Mouse (Mus musculus): ENCODE measurements around the gene Gm45521. TPM values are rescaled to one million over a fixed set of nuclear protein-coding genes. Genes with fewer than 3 reads are reported as not detected.

Gm45521 gene
- total RNA-seq, 1 experiment, result 1.0 TPM

- peaks cover 60% of the 10 kb centered on the region for H3K36me3 ChIP-seq (ENCODE audit: control insufficient read depth, insufficient read depth, low read length, poor library complexity, severe bottlenecking)
- in situ Hi-C loops (cut with MboI; ENCODE audit: low sequenced_read_pairs in 2 of 2, unreplicated experiment in 2 of 2), result no loop called here
- H3K9ac ChIP-seq (ENCODE audit: insufficient read depth, low read depth, low read length, poor library complexity, severe bottlenecking), result no peak overlapping the region
- H3K4me1 ChIP-seq (ENCODE audit: control insufficient read depth in 2 of 2, insufficient read depth in 2 of 2, low read length in 2 of 2, poor library complexity in 1 of 2), result no peaks in the 10 kb centered on the region; a peak in 1 of 4 replicates
- H3K4me3 ChIP-seq (ENCODE audit: insufficient read depth in 1 of 2, low read depth in 1 of 2, low read length in 2 of 2, poor library complexity in 1 of 2, severe bottlenecking in 1 of 2), result no peak overlapping the region
- DNase-seq (ENCODE audit: low read depth, low spot score), result no peak
- no peaks in the 10 kb centered on the region for H3K9me3 ChIP-seq (ENCODE audit: control insufficient read depth, insufficient read depth, low read depth, low read length)
- H3K27ac ChIP-seq (ENCODE audit: insufficient read depth, low read depth, low read length, poor library complexity, severe bottlenecking), result no peak overlapping the region
- no peak for TF ChIP-seq ZNF384 (IDR thresholded peaks at IDR 0.05; ENCODE audit: low read depth, low read length)
- no peak for TF ChIP-seq MAFK (IDR thresholded peaks at IDR 0.05; ENCODE audit: insufficient read depth, low read depth, low read length)
- no peak for TF ChIP-seq ZC3H11A (IDR thresholded peaks at IDR 0.05; ENCODE audit: borderline replicate concordance, low read depth, low read length)
- TF ChIP-seq CHD2 (IDR thresholded peaks at IDR 0.05; ENCODE audit: low read depth, low read length), result no peak
- TF ChIP-seq HCFC1 (IDR thresholded peaks at IDR 0.05; ENCODE audit: borderline replicate concordance, insufficient read depth, low read length), result no peak
Observed at GRCm38 (mm10) chr14:7918150-7918991, 38.7 kb upstream of the Gm45521 start.

DNA sequence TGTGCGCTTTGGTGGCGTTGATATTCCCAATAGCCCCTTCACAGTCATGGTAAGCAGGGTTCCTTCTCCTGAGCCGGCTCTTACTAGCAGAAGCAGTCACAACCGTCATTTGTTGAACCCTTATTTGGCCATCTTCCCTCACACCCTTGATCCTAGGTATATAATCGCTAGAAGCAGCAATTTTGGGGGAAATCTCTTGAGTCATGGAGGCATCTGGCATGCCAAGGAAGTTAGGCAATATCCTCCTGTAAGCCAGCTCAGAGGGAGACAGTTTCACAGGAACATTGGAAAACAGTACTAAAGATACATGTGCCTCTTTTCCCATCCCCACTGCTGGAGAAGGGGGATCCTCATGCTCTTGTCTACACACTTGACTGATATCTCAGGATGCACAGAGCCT is 37.8 kb upstream of the Gm45521 start:
- no peaks in the 10 kb centered on the region; a peak in 1 of 4 replicates for H3K4me1 ChIP-seq (ENCODE audit: control insufficient read depth in 2 of 2, insufficient read depth in 2 of 2, low read length in 2 of 2, poor library complexity in 1 of 2)
- no peak for TF ChIP-seq MAFK (IDR thresholded peaks at IDR 0.05; ENCODE audit: insufficient read depth, low read depth, low read length)
- TF ChIP-seq ZNF384 (IDR thresholded peaks at IDR 0.05; ENCODE audit: low read depth, low read length), result no peak
- no peak for TF ChIP-seq HCFC1 (IDR thresholded peaks at IDR 0.05; ENCODE audit: borderline replicate concordance, insufficient read depth, low read length)
- no peak for TF ChIP-seq ZC3H11A (IDR thresholded peaks at IDR 0.05; ENCODE audit: borderline replicate concordance, low read depth, low read length)
- TF ChIP-seq CHD2 (IDR thresholded peaks at IDR 0.05; ENCODE audit: low read depth, low read length), result no peak
- no peak overlapping the region for H3K4me3 ChIP-seq (ENCODE audit: insufficient read depth in 1 of 2, low read depth in 1 of 2, low read length in 2 of 2, poor library complexity in 1 of 2, severe bottlenecking in 1 of 2)
- no peaks in the 10 kb centered on the region for H3K9me3 ChIP-seq (ENCODE audit: control insufficient read depth, insufficient read depth, low read depth, low read length)
- no peak overlapping the region for H3K9ac ChIP-seq (ENCODE audit: insufficient read depth, low read depth, low read length, poor library complexity, severe bottlenecking)
- H3K36me3 ChIP-seq (ENCODE audit: control insufficient read depth, insufficient read depth, low read length, poor library complexity, severe bottlenecking), result peaks cover 63% of the 10 kb centered on the region
- no peak overlapping the region for H3K27ac ChIP-seq (ENCODE audit: insufficient read depth, low read depth, low read length, poor library complexity, severe bottlenecking)
- in situ Hi-C loops (cut with MboI; ENCODE audit: low sequenced_read_pairs in 2 of 2, unreplicated experiment in 2 of 2), result no loop called here
- DNase-seq (ENCODE audit: low read depth, low spot score), result no peak

GRCm38 (mm10) chr14:7919921-7920320 is 37.2 kb upstream of the Gm45521 start:
- H3K36me3 ChIP-seq (ENCODE audit: control insufficient read depth, insufficient read depth, low read length, poor library complexity, severe bottlenecking), result peaks cover 61% of the 10 kb centered on the region
- in situ Hi-C loops (cut with MboI; ENCODE audit: low sequenced_read_pairs in 2 of 2, unreplicated experiment in 2 of 2), result no loop called here

GRCm38 (mm10) chr14:7921459-7921858 is 35.6 kb upstream of the Gm45521 start:
- DNase-seq (ENCODE audit: low read depth, low spot score), result no peak
- H3K9me3 ChIP-seq (ENCODE audit: control insufficient read depth, insufficient read depth, low read depth, low read length), result no peaks in the 10 kb centered on the region
- H3K36me3 ChIP-seq (ENCODE audit: control insufficient read depth, insufficient read depth, low read length, poor library complexity, severe bottlenecking), result peaks cover 56% of the 10 kb centered on the region
- no peak overlapping the region for H3K27ac ChIP-seq (ENCODE audit: insufficient read depth, low read depth, low read length, poor library complexity, severe bottlenecking)
- in situ Hi-C loops (cut with MboI; ENCODE audit: low sequenced_read_pairs in 2 of 2, unreplicated experiment in 2 of 2), result no loop called here
- H3K9ac ChIP-seq (ENCODE audit: insufficient read depth, low read depth, low read length, poor library complexity, severe bottlenecking), result no peak overlapping the region
- H3K4me1 ChIP-seq (ENCODE audit: control insufficient read depth in 2 of 2, insufficient read depth in 2 of 2, low read length in 2 of 2, poor library complexity in 1 of 2), result no peaks in the 10 kb centered on the region
- no peak for TF ChIP-seq CHD2 (IDR thresholded peaks at IDR 0.05; ENCODE audit: low read depth, low read length)
- no peak for TF ChIP-seq ZC3H11A (IDR thresholded peaks at IDR 0.05; ENCODE audit: borderline replicate concordance, low read depth, low read length)
- H3K4me3 ChIP-seq (ENCODE audit: insufficient read depth in 1 of 2, low read depth in 1 of 2, low read length in 2 of 2, poor library complexity in 1 of 2, severe bottlenecking in 1 of 2), result no peak overlapping the region

More at GRCm38 (mm10) chr14:7919921-7920320, 37.2 kb upstream of the Gm45521 start:
- Histone ChIP-seq H3K4me1 (ENCODE audit: control insufficient read depth in 2 of 2, insufficient read depth in 2 of 2, low read length in 2 of 2, poor library complexity in 1 of 2) (no peaks in the 10 kb centered on the region), H3K9me3 (ENCODE audit: control insufficient read depth, insufficient read depth, low read depth, low read length) (no peaks in the 10 kb centered on the region), H3K27ac (ENCODE audit: insufficient read depth, low read depth, low read length, poor library complexity, severe bottlenecking) (no peak overlapping the region), H3K9ac (ENCODE audit: insufficient read depth, low read depth, low read length, poor library complexity, severe bottlenecking) (no peak overlapping the region), H3K4me3 (ENCODE audit: insufficient read depth in 1 of 2, low read depth in 1 of 2, low read length in 2 of 2, poor library complexity in 1 of 2, severe bottlenecking in 1 of 2) (no peak overlapping the region)
- TF ChIP-seq CHD2 (IDR thresholded peaks at IDR 0.05; ENCODE audit: low read depth, low read length) (no peak), ZC3H11A (IDR thresholded peaks at IDR 0.05; ENCODE audit: borderline replicate concordance, low read depth, low read length) (no peak), ZNF384 (IDR thresholded peaks at IDR 0.05; ENCODE audit: low read depth, low read length) (no peak), HCFC1 (IDR thresholded peaks at IDR 0.05; ENCODE audit: borderline replicate concordance, insufficient read depth, low read length) (no peak), MAFK (IDR thresholded peaks at IDR 0.05; ENCODE audit: insufficient read depth, low read depth, low read length) (no peak)
- DNase-seq (ENCODE audit: low read depth, low spot score), result no peak

Measured in ES-E14 (cell line).